Mouse (Mus musculus) C2C12 (cell line): ENCODE data around the gene Cfap298. TPM values are rescaled to one million over a fixed set of nuclear protein-coding genes. Genes with fewer than 3 reads are reported as not detected.

ENCODE experiments used
- H3K27me3 ChIP-seq: one replicate; pipeline ENCODE4 v1.6.1; 2011; ENCODE audit not compliant: control insufficient read depth, insufficient read depth, insufficient read length
- H3K36me3 ChIP-seq: one replicate; pipeline ENCODE4 v1.6.1; 2011; ENCODE audit not compliant: control insufficient read depth, insufficient read depth
- H3K4me3 ChIP-seq: one replicate; pipeline ENCODE4 v1.5.1; 2011; ENCODE audit warnings: mild to moderate bottlenecking, control low read depth; ENCODE audit not compliant: poor library complexity, insufficient read depth, severe bottlenecking
- H3K79me2 ChIP-seq: one replicate; pipeline ENCODE4 v1.6.1; 2011; ENCODE audit not compliant: control insufficient read depth, insufficient read depth
- H3K79me3 ChIP-seq: one replicate; pipeline ENCODE4 v1.6.1; 2011; ENCODE audit warnings: low read depth, control low read depth
- H3ac ChIP-seq: one replicate; pipeline ENCODE3; 2011; ENCODE audit warnings: low read depth; ENCODE audit not compliant: control insufficient read depth, insufficient read length
- CEBPB ChIP-seq: IDR thresholded peaks from one replicate; pipeline ENCODE4 v1.6.1; 2011; ENCODE audit warnings: low read depth, mild to moderate bottlenecking, control low read depth, moderate library complexity
- CTCF ChIP-seq: IDR thresholded peaks from one replicate; pipeline ENCODE4 v1.5.1; 2011; ENCODE audit not compliant: control insufficient read depth, insufficient read depth, insufficient read length
- FOSL1 ChIP-seq: IDR thresholded peaks from one replicate; pipeline ENCODE4 v1.8.0; 2011; ENCODE audit warnings: mild to moderate bottlenecking, low read length; ENCODE audit not compliant: poor library complexity, insufficient read depth, severe bottlenecking
- MAX ChIP-seq: IDR thresholded peaks from one replicate; pipeline ENCODE4 v1.6.1; 2011; ENCODE audit warnings: mild to moderate bottlenecking, control low read depth
- MYOD1 ChIP-seq: IDR thresholded peaks from one replicate; pipeline ENCODE4 v1.6.1; 2011; ENCODE audit warnings: low read depth; ENCODE audit not compliant: control insufficient read depth, insufficient read length
- MYOG ChIP-seq: IDR thresholded peaks from one replicate; pipeline ENCODE4 v1.6.1; 2011; ENCODE audit not compliant: control insufficient read depth, insufficient read length; ENCODE audit errors: extremely low read depth
- USF1 ChIP-seq: IDR thresholded peaks from one replicate; pipeline ENCODE4 v1.6.1; 2011; ENCODE audit warnings: low read depth, mild to moderate bottlenecking, control low read depth, moderate library complexity
- polyA plus RNA-seq: library from polyadenylated mRNA; unstranded; fragments of >200 nt; fragmentation: generic; extraction: Trizol; gene quantifications from one replicate; pipeline ENCODE4 v1.2.1, GENCODE M21; 2012; ENCODE audit warnings: missing spikeins

Gene Cfap298
- polyA plus RNA-seq, 1 experiment = 31.6 TPM

GRCm38 (mm10) chr16:90941246-90941645 lies 6.3 kb upstream of the Cfap298 start:
- H3K27me3 ChIP-seq = no peaks in the 10 kb centered on the region
- H3K36me3 ChIP-seq = peaks cover 17% of the 10 kb centered on the region
- TF ChIP-seq FOSL1 = no peak
- TF ChIP-seq MYOG = no peak
- TF ChIP-seq USF1 = no peak
- no peak for TF ChIP-seq CEBPB
- TF ChIP-seq MAX = no peak
- no peak for TF ChIP-seq CTCF
- TF ChIP-seq MYOD1 = no peak
- no peaks in the 10 kb centered on the region for H3K79me3 ChIP-seq
- H3K4me3 ChIP-seq = no peak overlapping the region
- H3K79me2 ChIP-seq = no peaks in the 10 kb centered on the region
- H3ac ChIP-seq = no peak overlapping the region

- Histone ChIP-seq H3K79me2 (peaks cover 10% of the 10 kb centered on the region), H3K36me3 (peaks cover 11% of the 10 kb centered on the region), H3K79me3 (no peaks in the 10 kb centered on the region), H3K27me3 (no peaks in the 10 kb centered on the region), H3ac (peak overlapping the region; percentile 78), H3K4me3 (peak overlapping the region; percentile 57)
- TF ChIP-seq MYOD1 (no peak), CEBPB (no peak), FOSL1 (no peak), MAX (no peak), MYOG (no peak), CTCF (no peak), USF1 (no peak)
These were observed 674 bp downstream of the Cfap298 start for GRCm38 (mm10) chr16:90934193-90934686.

- H3K4me3 ChIP-seq = peak overlapping the region; percentile 57
- peak overlapping the region; percentile 78 for H3ac ChIP-seq
- no peak for TF ChIP-seq CEBPB
- no peak for TF ChIP-seq FOSL1
- no peak for TF ChIP-seq USF1
- TF ChIP-seq MYOD1 = no peak
- H3K36me3 ChIP-seq = peaks cover 7% of the 10 kb centered on the region
- H3K27me3 ChIP-seq = no peaks in the 10 kb centered on the region
- peaks cover 10% of the 10 kb centered on the region for H3K79me2 ChIP-seq
- no peaks in the 10 kb centered on the region for H3K79me3 ChIP-seq
These were observed 1.3 kb downstream of the Cfap298 start for GRCm38 (mm10) chr16:90933534-90934176.

- Histone ChIP-seq H3ac (no peak overlapping the region), H3K79me2 (no peaks in the 10 kb centered on the region), H3K36me3 (peaks cover 13% of the 10 kb centered on the region), H3K27me3 (no peaks in the 10 kb centered on the region), H3K4me3 (no peak overlapping the region), H3K79me3 (no peaks in the 10 kb centered on the region)
- TF ChIP-seq USF1 = no peak
- TF ChIP-seq MYOD1 = no peak
- no peak for TF ChIP-seq FOSL1
- TF ChIP-seq CTCF = no peak
These were observed 7.5 kb downstream of the Cfap298 start for GRCm38 (mm10) chr16:90927446-90927845.

- no peaks in the 10 kb centered on the region for H3K79me2 ChIP-seq
- TF ChIP-seq USF1 (no peak), MYOG (no peak), CTCF (peak; percentile 87), MYOD1 (no peak), FOSL1 (no peak), MAX (no peak), CEBPB (no peak)
- H3ac ChIP-seq = no peak overlapping the region
- no peaks in the 10 kb centered on the region for H3K27me3 ChIP-seq
- peaks cover 13% of the 10 kb centered on the region for H3K36me3 ChIP-seq
- H3K4me3 ChIP-seq = no peak overlapping the region
- H3K79me3 ChIP-seq = no peaks in the 10 kb centered on the region
These were observed 9.5 kb downstream of the Cfap298 start for GRCm38 (mm10) chr16:90925461-90925860.
